Mouse (Mus musculus) lung, postnatal 14 days (tissue): Measurements from ENCODE around the gene Dctn3.

Experiments
- DNase-seq: peaks from one replicate; pipeline ENCODE4 v3.0.0; 2021

The Dctn3 gene

GRCm38 (mm10) chr4:41666646-41667045, 56.3 kb downstream of the Dctn3 start:
- no peak for DNase-seq

GRCm38 (mm10) chr4:41665009-41665675, 57.8 kb downstream of the Dctn3 start:
- DNase-seq: no peak
